In the genomic region with DNA sequence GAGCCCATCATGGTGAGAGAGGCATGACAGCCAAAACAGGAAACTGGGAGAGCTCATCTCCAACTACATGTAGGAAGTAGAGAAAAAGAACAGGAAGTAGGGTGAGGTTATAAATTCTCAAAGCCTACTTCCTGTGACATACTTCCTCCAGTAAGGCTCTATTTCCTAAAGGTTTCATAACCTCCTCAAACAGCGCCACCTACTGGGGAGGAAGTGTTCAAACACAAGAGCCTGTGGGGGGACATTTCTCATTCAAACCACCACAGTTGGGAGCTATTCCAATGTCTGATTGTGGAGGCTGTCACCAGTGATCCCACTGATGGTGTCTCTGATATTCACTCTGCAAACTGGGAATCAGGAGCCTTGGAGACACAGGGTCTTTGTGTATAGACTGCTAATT, we compare ENCODE assay signal across 24 mouse cellular contexts.
A peak's percentile ranks its signal among the peaks of the same experiment; 100 is the strongest.
DNase-seq lines count a peak whose midpoint lies in the region; ATAC-seq and TF ChIP-seq lines count a peak whose summit lies in the region.
"Had no signal": no experiment of that assay in that cellular context is flagged by ENCODE, and none has a peak within 500 bp of the region (broad histone marks: within the 10 kb centered on the region; RNA-seq: fewer than 3 reads in every experiment).

No protein-coding gene starts in this region.

- peak; percentile 34; the same call in 1 of the 2 replicates for TF ChIP-seq CTCF in forebrain, postnatal 0 days (IDR thresholded peaks at IDR 0.05; ENCODE audit: low read depth)
- TF ChIP-seq CTCF in left cerebral cortex, adult 2 months (IDR thresholded peaks at IDR 0.05), result peak; percentile 38
- peak; percentile 38 for TF ChIP-seq CTCF in E14TG2a.4 (conservative IDR thresholded peaks at IDR 0.05; ENCODE audit: low read length)

- H3K4me2 ChIP-seq in forebrain, postnatal 0 days (ENCODE audit: low read depth), result no peak overlapping the region
- H3K4me2 ChIP-seq in forebrain, embryonic 13.5 days, result no peak overlapping the region
- H3K4me2 ChIP-seq: embryonic facial prominence, embryonic 13.5 days; forebrain, embryonic 12.5 days; heart, embryonic 11.5 days; heart, embryonic 15.5 days; hindbrain, embryonic 13.5 days had no signal

- no peaks in the 10 kb centered on the region for H3K4me1 ChIP-seq in forebrain, postnatal 0 days (ENCODE audit: insufficient read depth)
- H3K4me1 ChIP-seq in forebrain, embryonic 13.5 days, result no peaks in the 10 kb centered on the region
- H3K4me1 ChIP-seq in E14TG2a.4 (replicated peaks; ENCODE audit: low read depth, low read length), result peaks cover 10% of the 10 kb centered on the region; the same call in 1 of the 2 replicates
- H3K4me1 ChIP-seq: embryonic facial prominence, embryonic 13.5 days; forebrain, embryonic 12.5 days; heart, embryonic 15.5 days; hindbrain, embryonic 13.5 days had no signal

- no peak for ATAC-seq in forebrain, postnatal 0 days
- ATAC-seq in forebrain, embryonic 13.5 days, result no peak
- ATAC-seq: activated CD4-positive, CD25-positive, alpha-beta regulatory T cell, adult 4 months; CD4-positive, CD25-positive, alpha-beta regulatory T cell, adult 4 months; intestine, embryonic 16.5 days had no signal

- no peak overlapping the region for H3K9ac ChIP-seq in forebrain, postnatal 0 days
- H3K9ac ChIP-seq in forebrain, embryonic 13.5 days, result no peak overlapping the region
- H3K9ac ChIP-seq: embryonic facial prominence, embryonic 13.5 days; forebrain, embryonic 12.5 days; heart, embryonic 15.5 days; hindbrain, embryonic 13.5 days had no signal

- H3K4me3 ChIP-seq in forebrain, postnatal 0 days (ENCODE audit: low read depth, low read length), result no peak overlapping the region
- no peak overlapping the region for H3K4me3 ChIP-seq in forebrain, embryonic 13.5 days
- H3K4me3 ChIP-seq in left cerebral cortex, adult 2 months, result no peak overlapping the region
- H3K4me3 ChIP-seq in E14TG2a.4 (replicated peaks; ENCODE audit: low read length), result no peak overlapping the region
- H3K4me3 ChIP-seq: embryonic facial prominence, embryonic 13.5 days; forebrain, embryonic 12.5 days; gastrocnemius, adult 2 months; heart, embryonic 15.5 days; hindbrain, embryonic 13.5 days had no signal

- H3K27me3 ChIP-seq in forebrain, postnatal 0 days (ENCODE audit: insufficient read depth, low read length), result no peaks in the 10 kb centered on the region
- no peaks in the 10 kb centered on the region for H3K27me3 ChIP-seq in forebrain, embryonic 13.5 days
- peaks cover 27% of the 10 kb centered on the region for H3K27me3 ChIP-seq in E14TG2a.4 (ENCODE audit: insufficient read depth, low read length)
- H3K27me3 ChIP-seq: forebrain, embryonic 12.5 days; heart, embryonic 15.5 days; hindbrain, embryonic 13.5 days had no signal

- intact Hi-C loops in left cerebral cortex, adult 2 months (cut with DNase I), result no loop called here
- intact Hi-C loops in left cerebral cortex, postnatal 4 days (cut with DNase I), result no loop called here

- no peak for DNase-seq in forebrain, postnatal 0 days
- DNase-seq in left cerebral cortex, adult 2 months (ENCODE audit: extremely low spot score in 1 of 2, low spot score in 2 of 2), result no peak
- DNase-seq in left cerebral cortex, postnatal 4 days, result no peak
- peak; percentile 43 for DNase-seq in ZHBTc4 (ENCODE audit: low read depth, low spot score)
- no peak for DNase-seq in T-cell, adult 2 months (ENCODE audit: low spot score)
- DNase-seq: adrenal gland, postnatal 25 days; B cell, adult 2 months; cerebellum, adult 18-20 months; cerebellum, adult 9-11 months; cerebellum, postnatal 36 days; gastrocnemius, adult 2 months; gastrocnemius, postnatal 25 days; heart, adult 11 months; heart, postnatal 14 days had no signal

- no peaks in the 10 kb centered on the region for H3K9me3 ChIP-seq in forebrain, postnatal 0 days (ENCODE audit: low read length)
- H3K9me3 ChIP-seq in forebrain, embryonic 13.5 days (replicated peaks), result peaks cover 15% of the 10 kb centered on the region
- peaks cover 16% of the 10 kb centered on the region for H3K9me3 ChIP-seq in E14TG2a.4 (ENCODE audit: low read length)
- H3K9me3 ChIP-seq: embryonic facial prominence, embryonic 13.5 days; forebrain, embryonic 12.5 days; heart, embryonic 15.5 days; hindbrain, embryonic 13.5 days had no signal

- H3K27ac ChIP-seq in forebrain, postnatal 0 days (ENCODE audit: low read depth, low read length), result no peak overlapping the region
- no peak overlapping the region for H3K27ac ChIP-seq in forebrain, embryonic 13.5 days
- no peak overlapping the region for H3K27ac ChIP-seq in left cerebral cortex, adult 2 months
- H3K27ac ChIP-seq: embryonic facial prominence, embryonic 13.5 days; forebrain, embryonic 12.5 days; gastrocnemius, adult 2 months; heart, embryonic 15.5 days; hindbrain, embryonic 13.5 days had no signal

- no peaks in the 10 kb centered on the region for H3K36me3 ChIP-seq in forebrain, postnatal 0 days (ENCODE audit: insufficient read depth)
- H3K36me3 ChIP-seq in forebrain, embryonic 13.5 days (ENCODE audit: poor library complexity, severe bottlenecking), result no peaks in the 10 kb centered on the region
- no peaks in the 10 kb centered on the region for H3K36me3 ChIP-seq in E14TG2a.4 (ENCODE audit: insufficient read depth, low read length)
- H3K36me3 ChIP-seq: embryonic facial prominence, embryonic 13.5 days; forebrain, embryonic 12.5 days; heart, embryonic 15.5 days; hindbrain, embryonic 13.5 days had no signal

- 72% methylated on average over 1 of the region's 1 CpGs for WGBS in forebrain, postnatal 0 days
- WGBS in forebrain, embryonic 13.5 days, result 75% methylated on average over 1 of the region's 1 CpGs
